Mouse (Mus musculus) limb, embryonic 11.5 days (tissue): ENCODE data around the gene Siva1. TPM values are rescaled to one million over a fixed set of nuclear protein-coding genes. Genes with fewer than 3 reads are reported as not detected.

Experiments
- ATAC-seq: fragments of 200-750 bp; cut with Nextera tagmentation; 2 replicates; pipeline ENCODE4 v1.8.0; 2017; ENCODE audit warnings: low read depth; ENCODE audit not compliant: insufficient number of reproducible peaks, low FRiP score, low TSS enrichment
- DNase-seq: peaks from one replicate; pipeline ENCODE4 v3.0.0-alpha.2; 2015; ENCODE audit warnings: low spot score
- H3K27ac ChIP-seq: fragments of 300-500 bp; sonication (generic); replicated peaks from 2 replicates; pipeline ENCODE4 v1.5.1; 2014; ENCODE audit warnings: low read depth, mild to moderate bottlenecking, low read length
- H3K27me3 ChIP-seq: fragments of 300-500 bp; sonication (generic); 2 replicates; pipeline ENCODE4 v1.6.1; 2014; ENCODE audit warnings: mild to moderate bottlenecking, low read length, mixed read lengths; ENCODE audit not compliant: control insufficient read depth, insufficient read depth
- H3K36me3 ChIP-seq: fragments of 300-500 bp; sonication (generic); 2 replicates; pipeline ENCODE4 v1.6.1; 2014; ENCODE audit warnings: mild to moderate bottlenecking, low read length, moderate library complexity, mixed read lengths; ENCODE audit not compliant: control insufficient read depth, insufficient read depth
- H3K4me1 ChIP-seq: fragments of 300-500 bp; sonication (generic); 2 replicates; pipeline ENCODE4 v1.6.1; 2014; ENCODE audit warnings: low read length, mixed read lengths; ENCODE audit not compliant: control insufficient read depth, insufficient read depth
- H3K4me2 ChIP-seq: fragments of 300-500 bp; sonication (generic); 2 replicates; pipeline ENCODE4 v1.6.1; 2014; ENCODE audit warnings: low read depth, mild to moderate bottlenecking, moderate library complexity; ENCODE audit not compliant: severe bottlenecking
- H3K4me3 ChIP-seq: fragments of 300-500 bp; sonication (generic); 2 replicates; pipeline ENCODE4 v1.5.1; 2014; ENCODE audit warnings: low read depth, low read length
- H3K9ac ChIP-seq: fragments of 300-500 bp; sonication (generic); 2 replicates; pipeline ENCODE4 v1.6.1; 2014; ENCODE audit warnings: mild to moderate bottlenecking, low read length
- H3K9me3 ChIP-seq: fragments of 300-500 bp; sonication (generic); 2 replicates; pipeline ENCODE4 v1.6.1; 2016; ENCODE audit warnings: low read length; ENCODE audit not compliant: control insufficient read depth
- WGBS: fragments of 180-500 bp; shearing (Covaris S2); extraction: QIAGEN DNeasy Blood & Tissue Kit; methylation state at CpG from one replicate; pipeline ENCODE4 v1.1.7; 2014; 5-methylcytosine and 5-hydroxymethylcytosine counted together
- polyA plus RNA-seq: library from polyadenylated mRNA; unstranded; fragments of >200 nt; fragmentation: Nextera tagmentation; extraction: Ambion mirVana; gene quantifications from 2 replicates; pipeline ENCODE4 v1.2.1, GENCODE M21; 2014

The Siva1 gene
- polyA plus RNA-seq, 1 experiment from 2014 or later, result 294 TPM

DNA sequence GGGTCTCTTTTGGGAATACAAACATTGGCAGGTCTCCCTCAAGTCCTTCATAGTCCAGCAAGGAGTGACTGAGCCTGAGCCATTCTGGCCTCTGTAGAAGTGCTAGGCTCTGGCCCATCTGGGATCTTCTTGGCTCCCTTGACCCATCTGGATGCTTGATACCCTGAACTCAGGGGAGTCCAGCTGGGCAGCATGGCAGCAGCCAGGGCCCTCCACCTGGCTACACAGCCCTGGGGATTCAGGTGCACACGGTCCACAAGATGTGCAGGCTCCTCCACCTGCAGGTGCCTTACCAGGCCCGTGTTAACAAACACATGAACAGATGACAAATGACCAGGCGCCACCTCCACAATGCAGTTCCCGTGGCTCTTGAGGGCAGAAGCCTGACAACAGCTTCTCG lies 20.2 kb downstream of the Siva1 start:
- H3K4me1 ChIP-seq, result peaks cover 10% of the 10 kb centered on the region
- no peak for ATAC-seq
- 69% methylated on average over 5 of the region's 5 CpGs for WGBS
- H3K27ac ChIP-seq, result no peak overlapping the region
- H3K36me3 ChIP-seq, result peaks cover 41% of the 10 kb centered on the region
- no peaks in the 10 kb centered on the region for H3K27me3 ChIP-seq
- no peak for DNase-seq
- no peak overlapping the region for H3K9ac ChIP-seq
- no peak overlapping the region for H3K4me3 ChIP-seq
- H3K9me3 ChIP-seq, result no peaks in the 10 kb centered on the region
- H3K4me2 ChIP-seq, result no peak overlapping the region

DNA sequence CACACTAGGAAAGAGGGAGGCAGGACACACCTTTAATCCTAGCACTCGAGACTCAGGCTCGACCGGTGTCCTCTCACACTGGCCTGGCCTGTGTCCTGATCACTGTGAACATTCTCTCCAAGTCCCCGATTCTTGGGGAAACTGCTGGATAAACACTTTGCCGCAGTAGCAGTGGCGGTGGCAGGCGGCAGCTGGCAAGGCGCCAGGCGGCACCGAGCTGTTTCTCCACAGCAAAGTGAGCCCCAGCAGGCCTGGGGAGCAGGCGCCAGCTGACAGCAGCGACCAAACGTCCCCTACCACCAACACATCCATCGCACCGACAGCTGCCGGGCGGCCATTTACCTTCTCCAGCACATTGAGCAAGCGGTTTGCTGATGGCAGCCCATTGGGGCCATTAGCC lies 21.0 kb downstream of the Siva1 start:
- H3K9me3 ChIP-seq, result no peaks in the 10 kb centered on the region
- ATAC-seq (no peak), DNase-seq (no peak)
- H3K9ac ChIP-seq, result no peak overlapping the region
- peaks cover 47% of the 10 kb centered on the region for H3K36me3 ChIP-seq
- H3K4me2 ChIP-seq, result no peak overlapping the region
- H3K27ac ChIP-seq, result no peak overlapping the region
- peaks cover 10% of the 10 kb centered on the region for H3K4me1 ChIP-seq
- WGBS, result 85% methylated on average over 18 of the region's 18 CpGs
- no peaks in the 10 kb centered on the region for H3K27me3 ChIP-seq
- H3K4me3 ChIP-seq, result no peak overlapping the region

DNA sequence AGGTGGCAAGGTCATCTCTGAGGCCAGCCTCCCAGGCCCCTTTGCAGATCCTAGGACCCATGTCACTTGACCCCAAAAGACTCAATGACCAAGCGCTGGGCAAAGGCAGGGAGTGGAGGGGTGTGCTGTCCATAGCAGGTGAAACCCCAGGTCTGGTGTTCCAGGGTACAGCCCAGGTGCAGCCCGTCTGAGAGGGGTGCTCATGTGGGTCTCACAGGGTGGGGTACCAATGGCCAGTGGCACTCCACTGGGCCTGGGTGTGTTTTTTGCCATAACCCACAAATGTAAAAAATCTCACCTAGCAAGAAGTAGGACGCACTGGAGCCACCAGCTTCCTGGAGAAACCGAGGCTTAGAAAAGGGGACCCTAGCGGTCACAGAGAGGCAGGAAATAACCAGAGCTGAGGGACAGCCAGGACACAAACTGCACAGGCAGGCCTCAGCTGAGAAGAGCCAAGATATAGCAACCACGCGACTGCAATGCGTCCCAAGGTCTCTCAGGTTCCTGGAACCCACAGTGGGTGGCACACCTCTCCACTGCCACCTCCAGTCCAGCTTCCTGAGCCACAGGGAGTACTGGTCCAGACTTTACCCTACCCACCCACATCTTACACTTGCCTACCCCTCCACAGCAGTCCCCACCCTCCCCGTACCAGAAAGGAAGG lies 21.5 kb downstream of the Siva1 start:
- Histone ChIP-seq H3K4me1 (peaks cover 9% of the 10 kb centered on the region), H3K9me3 (no peaks in the 10 kb centered on the region), H3K4me3 (no peak overlapping the region), H3K27ac (no peak overlapping the region), H3K36me3 (peaks cover 44% of the 10 kb centered on the region), H3K9ac (no peak overlapping the region), H3K4me2 (no peak overlapping the region), H3K27me3 (no peaks in the 10 kb centered on the region)
- DNase-seq (no peak), ATAC-seq (no peak)
- 94% methylated on average over 9 of the region's 9 CpGs for WGBS

DNA sequence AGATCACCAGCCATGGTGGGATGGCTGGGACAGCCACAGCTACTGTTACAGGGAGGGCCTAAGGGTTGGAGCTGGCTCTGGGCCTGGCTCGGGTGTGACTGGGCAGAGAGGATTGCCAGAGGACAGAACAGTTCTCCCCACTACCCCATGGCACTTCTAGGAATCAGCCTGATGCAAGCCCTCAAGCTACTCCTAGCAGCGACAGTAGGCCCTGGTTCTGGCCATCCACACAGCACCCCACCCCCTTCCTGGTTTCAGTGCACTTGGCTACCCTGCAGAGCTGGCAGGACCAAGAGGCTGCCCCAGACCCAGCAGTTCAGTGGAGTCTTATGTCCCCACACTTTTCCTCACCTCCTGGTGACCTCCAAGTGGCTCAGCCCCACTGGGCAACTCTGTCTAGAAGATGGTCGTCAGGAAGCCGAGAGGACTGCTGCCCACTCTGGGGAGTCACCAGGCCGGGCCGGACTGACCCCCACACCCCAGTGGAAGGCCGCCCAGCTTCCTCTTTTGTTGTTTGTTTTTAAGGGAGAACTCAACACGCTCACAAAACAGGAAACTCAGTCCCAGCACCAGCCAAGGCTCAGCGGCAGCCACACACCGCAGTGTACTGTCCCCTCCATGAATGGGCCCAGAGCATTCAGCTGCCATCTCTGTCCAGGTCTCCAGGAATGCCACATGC lies 23.3 kb downstream of the Siva1 start:
- Histone ChIP-seq H3K9ac (no peak overlapping the region), H3K9me3 (no peaks in the 10 kb centered on the region), H3K4me1 (peaks cover 22% of the 10 kb centered on the region), H3K36me3 (peaks cover 34% of the 10 kb centered on the region), H3K4me3 (no peak overlapping the region), H3K27ac (no peak overlapping the region), H3K27me3 (no peaks in the 10 kb centered on the region), H3K4me2 (no peak overlapping the region)
- DNase-seq (no peak), ATAC-seq (no peak)
- WGBS, result 89% methylated on average over 10 of the region's 10 CpGs

DNA sequence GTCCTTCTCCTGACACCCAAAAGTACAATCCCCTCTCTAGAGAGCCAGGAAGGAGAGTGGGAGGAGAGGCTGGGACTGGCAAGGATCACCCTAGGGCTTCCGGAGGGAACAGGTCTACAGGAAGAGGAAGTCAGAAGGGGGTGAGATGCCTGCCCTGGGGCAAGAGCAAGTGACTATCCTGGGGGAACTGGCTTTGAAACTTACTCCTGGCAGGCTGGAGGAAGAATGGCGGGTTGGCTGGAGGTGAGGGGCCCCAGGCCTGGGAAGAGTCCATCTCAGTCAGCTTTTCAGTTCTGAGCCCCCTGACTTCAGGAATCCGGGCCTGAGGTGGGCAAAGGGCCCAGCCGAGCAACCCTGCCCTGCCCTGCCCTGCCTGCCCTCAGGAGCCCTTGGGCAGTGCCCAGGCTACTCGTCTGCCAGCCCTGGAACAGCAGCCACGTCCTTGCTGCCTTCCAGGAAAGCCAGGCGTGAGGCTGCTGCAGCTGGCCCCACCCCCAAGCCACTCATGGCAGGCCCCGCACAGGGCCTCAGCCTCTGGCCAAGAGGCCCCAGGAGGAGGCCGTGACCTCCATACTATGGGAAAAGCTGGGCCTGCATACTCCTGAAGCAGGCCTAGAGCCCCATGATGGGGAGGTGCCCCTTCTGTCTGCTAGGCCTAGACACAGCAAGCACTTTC lies 26.4 kb downstream of the Siva1 start:
- no peak overlapping the region for H3K4me2 ChIP-seq
- H3K27me3 ChIP-seq, result no peaks in the 10 kb centered on the region
- WGBS, result 37% methylated on average over 7 of the region's 9 CpGs
- 0 out of 2 replicates have a peak overlapping the region, but pooled peaks have one; percentile 26 for H3K27ac ChIP-seq
- 0 out of 2 replicates have a peak overlapping the region, but pooled peaks have one; percentile 1 for H3K4me3 ChIP-seq
- peaks cover 24% of the 10 kb centered on the region for H3K36me3 ChIP-seq
- no peaks in the 10 kb centered on the region for H3K9me3 ChIP-seq
- H3K9ac ChIP-seq, result 0 out of 2 replicates have a peak overlapping the region, but pooled peaks have one; percentile 8
- H3K4me1 ChIP-seq, result peaks cover 32% of the 10 kb centered on the region
- no peak for ATAC-seq
- DNase-seq, result no peak

DNA sequence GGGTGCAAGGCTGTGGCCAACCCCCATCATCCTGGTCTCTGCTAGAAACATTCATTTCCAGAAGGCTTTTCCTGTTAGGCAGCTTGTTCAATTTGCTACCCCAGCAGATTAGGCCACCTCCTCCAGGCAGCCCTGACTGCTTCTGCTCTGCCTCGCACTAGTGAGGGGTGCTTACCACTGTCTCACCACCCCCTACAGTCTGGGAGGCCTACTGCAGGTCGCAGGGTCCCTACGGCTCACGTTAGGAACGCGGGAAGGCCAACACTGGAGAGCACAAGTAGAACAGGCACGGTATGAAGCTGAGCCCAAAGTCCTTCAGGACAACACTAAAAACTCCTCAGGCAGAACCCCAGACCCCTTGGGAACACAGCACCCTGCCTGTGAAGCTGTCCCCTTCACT lies 27.4 kb downstream of the Siva1 start:
- WGBS, result 74% methylated on average over 7 of the region's 7 CpGs
- Histone ChIP-seq H3K9me3 (no peaks in the 10 kb centered on the region), H3K27me3 (no peaks in the 10 kb centered on the region), H3K9ac (no peak overlapping the region), H3K4me3 (peak overlapping the region; percentile 10; the same call in 1 of the 2 replicates), H3K27ac (no peak overlapping the region), H3K4me2 (peak overlapping the region; percentile 88; the same call in 1 of the 2 replicates), H3K36me3 (peaks cover 23% of the 10 kb centered on the region), H3K4me1 (peaks cover 32% of the 10 kb centered on the region)
- DNase-seq (no peak), ATAC-seq (no peak)

DNA sequence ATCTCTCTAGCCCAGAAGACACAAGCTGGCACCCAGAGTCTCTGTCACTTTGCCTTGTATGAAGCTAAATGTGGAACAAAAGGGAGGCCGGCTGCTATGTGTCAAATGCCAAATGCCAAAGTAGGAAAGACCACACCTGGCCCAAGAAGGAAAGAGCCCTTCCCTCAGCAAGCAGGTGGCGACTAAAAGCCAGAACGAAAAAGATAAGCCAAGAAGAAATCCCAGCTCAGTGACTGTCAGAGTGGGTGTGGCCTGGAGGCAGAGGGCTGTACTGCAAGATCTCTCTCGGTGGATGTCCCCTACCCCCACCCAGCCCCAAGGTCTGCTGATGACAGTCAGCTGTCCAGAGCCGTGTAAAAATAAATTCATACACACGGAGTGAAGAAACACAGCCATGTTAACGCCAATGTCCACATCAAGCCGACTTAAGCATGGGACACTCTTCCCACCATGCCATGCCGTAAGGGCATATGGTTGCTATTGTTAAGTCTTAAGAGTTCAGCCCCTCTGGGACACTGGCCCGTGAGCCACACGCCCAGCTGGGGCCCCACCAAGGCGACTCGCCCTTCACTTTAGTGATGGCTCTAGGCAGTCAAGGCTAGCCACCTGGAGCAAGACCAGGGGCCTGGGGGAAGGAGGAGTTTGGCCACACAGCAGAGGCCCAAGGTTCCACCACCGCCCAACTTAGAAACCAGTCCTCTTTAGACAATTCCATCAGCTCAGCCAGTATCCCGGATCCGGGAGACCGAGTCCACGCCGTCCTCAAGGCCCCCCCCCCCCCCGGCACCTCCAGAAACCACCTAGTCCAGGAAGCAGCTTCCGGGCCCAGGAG lies 28.5 kb downstream of the Siva1 start:
- no peaks in the 10 kb centered on the region for H3K9me3 ChIP-seq
- peaks cover 10% of the 10 kb centered on the region for H3K27me3 ChIP-seq
- peaks cover 32% of the 10 kb centered on the region for H3K4me1 ChIP-seq
- H3K4me2 ChIP-seq, result peak overlapping the region; percentile 88
- peak overlapping the region; percentile 85 for H3K27ac ChIP-seq
- DNase-seq, result peak; percentile 52
- 13% methylated on average over 21 of the region's 21 CpGs for WGBS
- H3K9ac ChIP-seq, result peak overlapping the region; percentile 99
- H3K36me3 ChIP-seq, result peaks cover 18% of the 10 kb centered on the region
- peak overlapping the region; percentile 92 for H3K4me3 ChIP-seq
- peak; percentile 7; the same call in 1 of the 2 replicates for ATAC-seq
